1 mouse cellular context compared by ENCODE assay signal in genomic region chr16:33379944-33380881, GRCm38 (mm10).
A peak's percentile ranks its signal among the peaks of the same experiment; 100 is the strongest.
TF ChIP-seq lines count a peak whose summit lies in the region.

Zfp148 (plus strand) TSS chr16:33380836.

TF ChIP-seq in CH12.LX, 34 proteins besides CTCF, POLR2A, EP300 and RAD21 (continued from another document):
- TF ChIP-seq TBP (conservative IDR thresholded peaks at IDR 0.05; ENCODE audit: low read depth, low read length) (peak; percentile 47; the same call in 1 of the 2 replicates), ZMIZ1 (IDR thresholded peaks at IDR 0.05; ENCODE audit: low read depth, low read length) (peak; percentile 94), NELFE (IDR thresholded peaks at IDR 0.05; ENCODE audit: low read depth, low read length) (peak; percentile 96), E2F4 (IDR thresholded peaks at IDR 0.05; ENCODE audit: insufficient replicate concordance, low read depth, low read length) (0 out of 2 replicates have a peak, but pooled peaks have one; percentile 54), SIN3A (IDR thresholded peaks at IDR 0.05; ENCODE audit: low read length) (peak; percentile 94), GABPA (IDR thresholded peaks at IDR 0.05; ENCODE audit: insufficient replicate concordance, low read depth, low read length) (peak; percentile 78; the same call in 1 of the 2 replicates), ELF1 (IDR thresholded peaks at IDR 0.05; ENCODE audit: low read depth, low read length) (peak; percentile 98), CHD2 (IDR thresholded peaks at IDR 0.05; ENCODE audit: low read length) (peak; percentile 69; the same call in 1 of the 2 replicates), BHLHE40 (IDR thresholded peaks at IDR 0.05; ENCODE audit: low read depth, low read length) (peak; percentile 10; the same call in 1 of the 2 replicates)
